Mouse (Mus musculus): ENCODE results near the gene Cyp39a1. TPM values are rescaled to one million over a fixed set of nuclear protein-coding genes. Genes with fewer than 3 reads are reported as not detected.
A peak's percentile ranks its signal among the peaks of the same experiment; 100 is the strongest.

Cyp39a1 gene
- polyA plus RNA-seq, 1 experiment from 2014 or later, result 37.0 TPM

DNA sequence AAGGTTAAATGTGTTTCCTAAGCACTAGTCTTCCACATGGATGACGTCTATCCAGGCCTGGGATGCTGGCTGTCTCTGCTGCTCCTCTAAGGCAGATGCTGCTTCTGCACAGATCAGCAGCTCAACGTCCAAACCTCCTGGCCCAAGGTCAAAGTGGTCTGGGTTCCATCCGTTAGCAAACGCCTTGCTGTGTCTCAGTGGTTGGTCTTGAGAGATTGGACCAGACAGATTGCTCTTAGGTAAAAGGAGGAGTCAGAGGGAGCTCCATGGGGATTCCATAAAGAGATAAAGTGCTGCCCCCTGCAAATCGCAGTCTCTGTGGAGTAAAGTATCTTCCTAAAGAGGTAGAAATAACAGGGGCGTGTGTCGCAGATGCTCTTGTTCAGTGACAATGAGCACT is 24.0 kb upstream of the Cyp39a1 start:
- Histone ChIP-seq H3K9me3 (ENCODE audit: control insufficient read depth, low read length) (no peaks in the 10 kb centered on the region), H3K4me1 (ENCODE audit: control insufficient read depth, insufficient read depth, low read length) (no peaks in the 10 kb centered on the region), H3K27me3 (ENCODE audit: control insufficient read depth, insufficient read depth, low read length) (no peaks in the 10 kb centered on the region), H3K36me3 (ENCODE audit: control insufficient read depth, insufficient read depth, low read length) (peaks cover 20% of the 10 kb centered on the region; the same call in 1 of the 2 replicates), H3K9ac (ENCODE audit: low read length) (no peak overlapping the region), H3K4me2 (no peak overlapping the region), H3K4me3 (ENCODE audit: low read depth, low read length) (no peak overlapping the region), H3K27ac (ENCODE audit: low read depth, low read length) (no peak overlapping the region)
- DNase-seq (ENCODE audit: low spot score, missing footprints) (no peak), ATAC-seq (ENCODE audit: low FRiP score) (no peak)
- 82% methylated on average over 7 of the region's 7 CpGs for WGBS

DNA sequence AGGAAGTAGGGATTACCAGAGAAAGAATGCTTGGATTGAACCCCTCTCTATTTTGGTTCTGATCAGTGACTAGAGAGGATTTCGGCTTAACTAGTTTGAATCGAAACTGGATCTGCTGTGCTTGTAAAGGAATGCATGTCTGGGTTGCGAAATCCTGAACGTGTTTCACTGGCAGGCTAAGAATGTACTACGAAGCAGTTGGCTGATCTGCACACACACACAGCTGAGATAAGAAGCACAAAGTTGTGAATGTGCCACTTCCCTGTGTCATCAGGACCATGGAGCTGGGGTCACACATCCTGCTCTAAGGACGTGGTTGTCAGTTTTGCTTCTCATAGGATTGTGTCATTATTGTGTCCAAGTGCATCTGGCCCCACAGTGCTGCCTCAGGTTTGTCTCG is 22.9 kb upstream of the Cyp39a1 start:
- H3K27me3 ChIP-seq (ENCODE audit: control insufficient read depth, insufficient read depth, low read length), result no peaks in the 10 kb centered on the region
- 74% methylated on average over 7 of the region's 7 CpGs for WGBS
- no peak overlapping the region for H3K4me2 ChIP-seq
- H3K4me1 ChIP-seq (ENCODE audit: control insufficient read depth, insufficient read depth, low read length), result no peaks in the 10 kb centered on the region
- H3K27ac ChIP-seq (ENCODE audit: low read depth, low read length), result no peak overlapping the region
- DNase-seq (ENCODE audit: low spot score, missing footprints) (no peak), ATAC-seq (ENCODE audit: low FRiP score) (no peak)
- H3K36me3 ChIP-seq (ENCODE audit: control insufficient read depth, insufficient read depth, low read length), result peaks cover 20% of the 10 kb centered on the region; the same call in 1 of the 2 replicates
- H3K9me3 ChIP-seq (ENCODE audit: control insufficient read depth, low read length), result no peaks in the 10 kb centered on the region
- H3K9ac ChIP-seq (ENCODE audit: low read length), result no peak overlapping the region
- H3K4me3 ChIP-seq (ENCODE audit: low read depth, low read length), result no peak overlapping the region

DNA sequence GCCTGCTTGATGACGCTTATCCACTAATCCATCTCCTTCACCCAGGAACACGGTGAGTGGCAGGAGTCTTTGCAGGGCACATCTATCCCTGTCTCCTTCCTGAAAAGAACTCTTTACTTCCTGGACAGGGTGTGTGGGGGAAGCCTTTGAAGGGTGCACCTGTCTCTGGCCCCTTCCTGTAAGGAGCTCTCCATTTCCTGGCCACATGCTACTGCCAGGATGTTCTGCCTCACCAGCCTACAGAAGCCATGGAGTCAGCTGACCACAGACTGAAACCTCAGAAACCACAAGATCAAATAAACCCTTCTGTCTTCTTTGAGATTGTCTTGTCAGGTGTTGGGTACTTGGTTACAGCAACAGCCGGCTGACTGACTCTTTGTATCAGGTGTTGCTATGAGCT is 22.1 kb upstream of the Cyp39a1 start:
- no peak for ATAC-seq (ENCODE audit: low FRiP score)
- WGBS, result 93% methylated on average over 3 of the region's 3 CpGs

DNA sequence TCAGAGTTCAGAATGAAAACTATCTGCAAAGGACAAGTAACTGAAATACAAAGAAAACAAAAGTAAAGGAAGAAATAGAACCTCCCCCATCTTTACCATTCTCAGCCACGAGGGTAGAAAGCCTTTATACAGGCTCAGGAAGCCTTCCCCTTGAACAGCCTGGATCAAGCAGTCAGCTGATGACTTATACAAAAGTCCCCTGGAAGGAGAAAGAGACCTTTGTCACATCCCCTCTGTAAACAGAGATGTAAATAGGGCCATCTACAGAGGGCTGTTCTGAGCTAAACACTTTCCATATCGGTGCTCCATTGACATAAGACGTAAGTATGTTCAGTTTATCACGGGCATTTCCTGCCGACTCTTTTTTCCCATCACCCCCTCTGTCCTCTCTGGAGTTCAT is 20.3 kb upstream of the Cyp39a1 start:
- H3K27me3 ChIP-seq (ENCODE audit: control insufficient read depth, insufficient read depth, low read length), result no peaks in the 10 kb centered on the region
- no peak overlapping the region for H3K27ac ChIP-seq (ENCODE audit: low read depth, low read length)
- no peaks in the 10 kb centered on the region for H3K9me3 ChIP-seq (ENCODE audit: control insufficient read depth, low read length)
- no peak overlapping the region for H3K4me3 ChIP-seq (ENCODE audit: low read depth, low read length)
- H3K9ac ChIP-seq (ENCODE audit: low read length), result no peak overlapping the region
- peak; percentile 64; the same call in 1 of the 2 replicates for ATAC-seq (ENCODE audit: low FRiP score)
- H3K36me3 ChIP-seq (ENCODE audit: control insufficient read depth, insufficient read depth, low read length), result peaks cover 21% of the 10 kb centered on the region; the same call in 1 of the 2 replicates
- DNase-seq (ENCODE audit: low spot score, missing footprints), result no peak
- WGBS, result 64% methylated on average over 5 of the region's 5 CpGs
- no peaks in the 10 kb centered on the region for H3K4me1 ChIP-seq (ENCODE audit: control insufficient read depth, insufficient read depth, low read length)
- H3K4me2 ChIP-seq, result no peak overlapping the region

More for the DNA sequence above, 22.1 kb upstream of the Cyp39a1 start:
- H3K4me2 ChIP-seq, result no peak overlapping the region
- no peak for DNase-seq (ENCODE audit: low spot score, missing footprints)
- H3K36me3 ChIP-seq (ENCODE audit: control insufficient read depth, insufficient read depth, low read length), result peaks cover 20% of the 10 kb centered on the region; the same call in 1 of the 2 replicates
- no peak overlapping the region for H3K27ac ChIP-seq (ENCODE audit: low read depth, low read length)
- H3K4me1 ChIP-seq (ENCODE audit: control insufficient read depth, insufficient read depth, low read length), result no peaks in the 10 kb centered on the region
- no peaks in the 10 kb centered on the region for H3K9me3 ChIP-seq (ENCODE audit: control insufficient read depth, low read length)
- H3K4me3 ChIP-seq (ENCODE audit: low read depth, low read length), result no peak overlapping the region
- no peaks in the 10 kb centered on the region for H3K27me3 ChIP-seq (ENCODE audit: control insufficient read depth, insufficient read depth, low read length)
- no peak overlapping the region for H3K9ac ChIP-seq (ENCODE audit: low read length)

DNA sequence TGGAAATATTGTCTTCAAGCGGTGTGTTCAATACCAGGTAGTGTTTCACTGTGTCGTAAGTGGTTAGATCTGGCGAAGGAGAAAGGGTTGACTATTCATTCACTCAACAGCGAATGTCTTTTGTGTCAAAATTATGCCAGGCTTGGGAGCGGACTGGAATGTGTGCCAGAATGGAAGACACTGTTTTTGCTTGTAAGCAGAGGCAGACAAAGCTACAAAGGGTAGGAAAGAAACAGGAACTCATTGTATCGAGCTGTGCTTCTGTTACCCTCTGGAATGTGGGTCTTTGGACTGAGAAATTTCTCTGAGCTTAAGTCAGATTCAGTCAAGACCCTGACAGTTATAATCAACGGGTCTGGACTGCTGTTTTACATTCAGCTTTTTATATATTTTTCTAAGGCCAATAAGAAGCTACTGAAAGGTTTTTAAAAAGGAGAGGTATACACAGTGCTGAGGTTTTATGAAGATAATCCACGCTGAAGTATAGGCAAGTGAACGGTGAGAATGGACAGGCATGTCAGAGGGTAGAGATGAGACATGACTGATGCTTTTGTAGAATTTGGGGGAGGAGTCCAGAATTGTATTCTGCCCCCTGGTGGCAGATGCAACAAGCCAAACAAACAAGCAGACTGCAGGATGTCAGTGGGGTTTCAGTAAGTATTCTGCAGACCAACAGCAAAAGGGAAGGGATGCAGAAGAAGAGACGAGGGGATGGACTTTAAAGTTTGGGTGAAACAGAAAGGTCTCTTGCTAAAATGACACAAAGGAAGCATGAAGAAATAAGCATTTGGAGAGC is 17.4 kb upstream of the Cyp39a1 start:
- DNase-seq (ENCODE audit: low spot score, missing footprints), result no peak
- H3K9ac ChIP-seq (ENCODE audit: low read length), result no peak overlapping the region
- no peak overlapping the region for H3K27ac ChIP-seq (ENCODE audit: low read depth, low read length)
- no peak overlapping the region for H3K4me2 ChIP-seq
- no peaks in the 10 kb centered on the region for H3K27me3 ChIP-seq (ENCODE audit: control insufficient read depth, insufficient read depth, low read length)
- no peaks in the 10 kb centered on the region for H3K9me3 ChIP-seq (ENCODE audit: control insufficient read depth, low read length)
- WGBS, result 87% methylated on average over 10 of the region's 10 CpGs
- no peaks in the 10 kb centered on the region for H3K4me1 ChIP-seq (ENCODE audit: control insufficient read depth, insufficient read depth, low read length)
- peaks cover 12% of the 10 kb centered on the region; the same call in 1 of the 2 replicates for H3K36me3 ChIP-seq (ENCODE audit: control insufficient read depth, insufficient read depth, low read length)
- ATAC-seq (ENCODE audit: low FRiP score), result no peak
- H3K4me3 ChIP-seq (ENCODE audit: low read depth, low read length), result no peak overlapping the region

DNA sequence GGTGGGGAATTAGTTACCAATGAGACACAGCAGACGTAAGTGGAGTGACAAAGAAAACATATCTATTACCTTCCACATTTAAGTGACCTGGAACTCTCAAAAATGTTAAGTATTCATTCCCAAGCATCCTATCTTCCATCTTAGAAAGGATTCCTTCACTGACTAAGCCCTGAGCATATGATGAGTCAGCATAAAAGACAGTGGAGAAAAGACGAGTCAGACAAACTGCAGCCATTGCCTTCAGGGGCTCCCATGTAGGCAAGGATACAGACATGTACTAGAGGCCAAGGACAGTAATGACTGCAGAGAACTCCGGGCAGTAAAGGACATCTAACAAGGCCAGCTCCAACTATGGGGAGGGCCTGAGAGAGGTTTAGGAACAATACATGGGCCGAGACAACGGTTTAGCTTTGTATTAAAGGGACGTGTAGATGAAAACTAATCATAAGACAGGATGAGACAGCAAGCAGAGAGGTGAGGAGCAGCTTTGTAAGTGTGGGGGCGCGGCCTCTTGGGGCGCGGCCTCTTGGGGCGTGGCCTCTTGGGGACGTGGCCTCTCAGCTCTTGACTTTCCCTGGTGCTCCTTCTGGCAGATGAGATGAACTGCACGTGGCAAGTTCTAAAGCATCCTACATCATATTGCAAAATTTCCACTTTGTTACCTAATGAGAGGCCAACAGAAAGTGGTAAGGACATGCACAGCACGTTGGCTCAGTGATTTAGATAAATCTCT is 15.7 kb upstream of the Cyp39a1 start:
- WGBS, result 73% methylated on average over 14 of the region's 14 CpGs
- Histone ChIP-seq H3K9me3 (ENCODE audit: control insufficient read depth, low read length) (no peaks in the 10 kb centered on the region), H3K4me1 (ENCODE audit: control insufficient read depth, insufficient read depth, low read length) (no peaks in the 10 kb centered on the region), H3K27ac (ENCODE audit: low read depth, low read length) (no peak overlapping the region), H3K4me2 (no peak overlapping the region), H3K4me3 (ENCODE audit: low read depth, low read length) (no peak overlapping the region), H3K27me3 (ENCODE audit: control insufficient read depth, insufficient read depth, low read length) (no peaks in the 10 kb centered on the region), H3K9ac (ENCODE audit: low read length) (no peak overlapping the region), H3K36me3 (ENCODE audit: control insufficient read depth, insufficient read depth, low read length) (peaks cover 8% of the 10 kb centered on the region; the same call in 1 of the 2 replicates)
- ATAC-seq (ENCODE audit: low FRiP score) (no peak), DNase-seq (ENCODE audit: low spot score, missing footprints) (no peak)

DNA sequence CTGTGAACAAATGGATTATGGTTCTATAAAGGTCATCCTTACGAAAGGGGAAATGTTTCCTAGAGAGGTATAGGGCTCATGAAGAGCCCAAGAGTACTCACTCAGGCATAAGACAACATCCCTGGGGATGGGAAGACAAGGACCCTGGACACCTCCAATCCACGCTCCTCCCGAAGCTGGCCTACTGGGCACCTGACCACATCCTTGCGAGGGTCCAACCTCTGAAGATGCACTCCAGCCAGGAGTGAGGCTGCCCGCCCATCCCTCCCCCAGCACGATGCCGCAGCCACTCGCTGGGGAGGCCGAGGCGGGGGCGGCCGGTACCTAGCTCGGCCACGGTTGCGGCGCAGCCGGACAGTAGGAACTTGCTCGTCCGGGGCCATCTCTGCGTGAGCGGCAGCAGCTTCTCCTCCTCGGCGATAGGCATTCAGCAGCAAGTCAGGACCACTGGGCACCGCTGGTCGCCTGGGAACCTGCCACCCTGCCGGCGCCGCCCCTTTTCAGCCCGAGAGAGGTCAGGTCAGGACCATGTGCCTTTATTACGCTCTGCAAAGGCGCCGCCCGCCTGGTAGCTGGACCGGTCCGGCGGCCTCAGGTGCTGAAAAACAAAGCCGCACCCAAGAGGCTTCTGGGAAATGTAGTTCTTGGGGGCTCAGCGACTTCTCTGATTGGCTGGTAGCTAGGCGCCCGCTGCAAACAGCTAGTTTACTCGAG is 492 bp upstream of the Cyp39a1 start, which contains the start of gene Slc25a27:
Gene Slc25a27 (minus strand): TSS at position 639 of the 714 bp plus-strand sequence.
- Histone ChIP-seq H3K4me3 (ENCODE audit: low read depth, low read length) (peak within 1 kb of the TSS; percentile 88), H3K9me3 (ENCODE audit: control insufficient read depth, low read length) (no peaks in the 10 kb centered on the region), H3K9ac (ENCODE audit: low read length) (peak within 1 kb of the TSS; percentile 94), H3K27me3 (ENCODE audit: control insufficient read depth, insufficient read depth, low read length) (no peaks in the 10 kb centered on the region), H3K4me1 (ENCODE audit: control insufficient read depth, insufficient read depth, low read length) (peaks cover 12% of the 10 kb centered on the region), H3K4me2 (peak within 1 kb of the TSS; percentile 77), H3K27ac (ENCODE audit: low read depth, low read length) (no peak within 1 kb of the TSS), H3K36me3 (ENCODE audit: control insufficient read depth, insufficient read depth, low read length) (no peaks in the 10 kb centered on the region)
- ATAC-seq (ENCODE audit: low FRiP score), result peak; percentile 97
- DNase-seq (ENCODE audit: low spot score, missing footprints), result peak; percentile 98
- WGBS, result under 1% methylated on average over 39 of the region's 41 CpGs

DNA sequence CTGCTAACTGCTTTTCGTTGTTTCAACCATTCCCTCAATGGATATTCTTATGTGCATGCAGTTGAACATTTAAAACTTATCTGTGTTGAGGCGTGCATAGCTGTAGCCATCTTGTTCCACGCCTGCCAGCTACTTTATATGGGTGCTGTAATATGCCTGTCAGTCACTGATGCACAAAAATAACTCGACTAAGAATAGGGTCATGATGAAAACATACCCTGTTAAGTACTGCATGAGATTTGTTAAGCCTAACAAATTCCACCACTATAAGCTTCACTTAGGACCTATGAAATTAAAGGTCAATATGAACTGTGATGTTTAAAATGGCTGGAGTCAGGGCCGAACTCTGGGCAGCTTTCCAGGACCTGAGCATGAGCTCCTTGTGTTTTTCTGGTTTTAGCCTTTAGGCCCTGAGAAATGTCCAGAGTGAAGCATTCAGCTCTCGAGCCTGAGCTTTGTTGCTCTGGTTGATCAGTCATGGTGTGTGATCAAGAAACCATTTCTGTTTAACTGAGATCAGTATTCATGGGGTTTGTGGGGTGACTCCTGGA is 2.0 kb downstream of the Cyp39a1 start:
- ATAC-seq (ENCODE audit: low FRiP score) (no peak), DNase-seq (ENCODE audit: low spot score, missing footprints) (peak; percentile 67)
- 77% methylated on average over 6 of the region's 6 CpGs for WGBS
- no peak overlapping the region for H3K27ac ChIP-seq (ENCODE audit: low read depth, low read length)
- peaks cover 12% of the 10 kb centered on the region for H3K4me1 ChIP-seq (ENCODE audit: control insufficient read depth, insufficient read depth, low read length)
- H3K4me3 ChIP-seq (ENCODE audit: low read depth, low read length), result no peak overlapping the region; the same call in 1 of the 2 replicates
- no peaks in the 10 kb centered on the region for H3K9me3 ChIP-seq (ENCODE audit: control insufficient read depth, low read length)
- H3K4me2 ChIP-seq, result peak overlapping the region; percentile 14; the same call in 1 of the 2 replicates
- H3K27me3 ChIP-seq (ENCODE audit: control insufficient read depth, insufficient read depth, low read length), result no peaks in the 10 kb centered on the region
- no peak overlapping the region for H3K9ac ChIP-seq (ENCODE audit: low read length)
- H3K36me3 ChIP-seq (ENCODE audit: control insufficient read depth, insufficient read depth, low read length), result no peaks in the 10 kb centered on the region

Measured in midbrain, embryonic 11.5 days (tissue).